Mouse (Mus musculus): ENCODE results near the gene Meis3. TPM values are rescaled to one million over a fixed set of nuclear protein-coding genes. Genes with fewer than 3 reads are reported as not detected.

The Meis3 gene
- polyA plus RNA-seq, 3 experiments from 2014 or later = 8.6 to 23.2 (median 20.8) TPM

DNA sequence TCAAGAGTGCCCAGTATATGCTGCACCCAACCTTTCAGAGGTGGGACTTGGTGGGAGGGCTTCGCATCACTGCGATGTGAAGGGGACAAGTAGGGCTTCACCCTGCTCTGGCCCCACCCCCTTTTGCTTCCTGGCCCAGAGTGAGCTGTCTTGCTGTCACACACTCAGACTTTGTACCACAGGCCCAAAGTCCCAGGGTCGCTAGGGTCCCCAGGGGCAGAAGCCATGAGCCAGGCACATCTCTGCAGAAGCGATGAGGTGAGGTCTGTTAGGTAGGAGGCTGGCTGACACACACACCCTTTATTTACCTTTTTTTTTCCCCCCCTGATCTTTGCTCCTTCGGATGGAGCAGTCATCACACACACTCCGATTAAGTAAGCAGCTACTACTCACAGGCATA, 38.3 kb downstream of the Meis3 start:
- ATAC-seq = no peak

DNA sequence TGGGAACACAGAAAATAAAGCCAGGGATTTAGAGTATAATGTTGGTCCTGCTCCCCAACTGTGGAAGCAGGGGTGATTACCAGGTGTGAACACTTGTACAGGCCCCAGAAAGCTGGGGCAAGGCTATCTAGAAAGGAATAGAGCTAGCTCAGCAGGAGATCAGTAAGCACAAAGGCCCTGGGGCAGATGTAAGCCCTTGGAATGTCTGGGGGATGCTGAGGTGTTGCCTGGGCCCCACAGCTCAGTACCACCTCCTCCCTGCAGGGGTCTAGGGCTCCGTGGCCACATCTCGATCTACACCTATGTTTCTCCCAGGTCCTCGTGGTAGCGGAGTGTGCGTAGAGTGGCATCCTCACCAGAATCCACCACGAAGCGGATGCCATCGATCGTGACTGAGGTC, 39.1 kb downstream of the Meis3 start:
- ATAC-seq = no peak

DNA sequence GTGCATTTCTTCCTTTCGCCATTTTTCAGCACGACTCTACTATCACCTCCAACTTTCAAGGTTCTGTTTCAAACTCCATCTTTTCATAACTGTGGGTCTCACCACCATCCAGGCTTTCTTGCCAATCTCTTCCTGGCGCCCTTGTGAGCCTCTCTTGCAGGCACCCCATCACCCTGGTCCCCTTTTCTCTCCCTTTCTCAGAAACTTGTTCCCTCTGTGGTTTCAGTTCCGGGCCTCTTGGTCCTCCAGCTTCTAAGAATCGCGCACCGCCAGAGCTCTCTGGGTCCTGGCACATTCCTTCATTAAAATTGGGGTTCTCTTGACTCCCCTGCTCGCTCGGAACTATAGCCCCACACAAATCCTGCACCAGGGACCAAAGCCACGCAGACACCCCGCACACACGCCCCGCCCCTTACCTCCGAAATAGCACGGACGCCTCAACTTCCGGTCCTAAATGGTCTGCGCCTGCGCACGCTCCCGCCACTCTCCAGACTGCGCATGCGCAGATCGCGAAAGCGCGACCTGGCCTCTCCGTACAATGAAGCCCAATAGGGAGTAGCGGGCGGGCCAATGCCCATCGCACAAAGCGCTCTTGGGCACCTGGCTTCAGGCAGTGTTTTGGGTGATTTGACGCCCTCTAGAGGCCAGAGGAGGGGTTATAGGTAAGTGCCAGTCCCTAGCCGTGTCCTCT, 46.8 kb downstream of the Meis3 start, which contains the start of gene Dhx34:
Gene Dhx34 (minus strand): TSS at position 456 of the 691 bp plus-strand sequence.
- ATAC-seq = peak; percentile 94

DNA sequence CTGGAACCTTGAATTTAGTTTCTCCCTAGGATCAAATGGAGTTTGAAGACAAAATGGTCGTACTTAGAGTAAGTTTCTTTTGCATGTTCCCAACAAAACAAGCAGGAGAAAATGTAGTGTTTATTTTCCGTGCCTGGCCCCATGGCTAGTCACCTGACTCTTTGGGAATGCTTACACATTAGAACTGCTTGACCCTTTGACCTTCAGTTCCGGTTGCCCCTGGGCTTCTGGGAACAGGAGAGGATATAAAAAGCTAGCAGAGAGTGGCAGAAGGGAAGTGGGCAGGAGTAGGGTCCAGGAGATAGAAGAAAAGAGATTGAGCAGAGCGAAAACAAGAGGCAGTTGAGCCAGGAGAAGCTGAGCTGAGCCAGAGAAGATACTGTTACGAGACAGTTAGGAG, 55.0 kb downstream of the Meis3 start:
- ATAC-seq = no peak

Other genes with a start within 250 kb of the Meis3 start
- 100 to 1,000 TPM; 272 to 320 (median 288) TPM for gene Nop53, start 229.0 kb upstream of the Meis3 start, polyA plus RNA-seq (2017; shearing (Covaris generic))
- under 1 TPM in 2 of 3 experiments, not detected in 1; 0.19 to 0.34 TPM for gene Ehd2, start 207.5 kb upstream of the Meis3 start, polyA plus RNA-seq (2017; shearing (Covaris generic))
- 1 to 10 TPM; 2.7 to 4.4 (median 4.2) TPM for gene Bicra, start 127.2 kb upstream of the Meis3 start, polyA plus RNA-seq (2017; shearing (Covaris generic))
- under 1 TPM in 1 of 3 experiments, not detected in 2; 0.07 TPM for gene Zfp541, start 113.3 kb upstream of the Meis3 start, polyA plus RNA-seq (2017; shearing (Covaris generic))
- gene Napa, start 76.6 kb upstream of the Meis3 start, polyA plus RNA-seq (2017; shearing (Covaris generic)) = 100 to 1,000 TPM; 191 to 298 (median 208) TPM
- 10 to 100 TPM; 18.7 to 23.5 (median 19.2) TPM for gene Kptn, start 55.2 kb upstream of the Meis3 start, polyA plus RNA-seq (2017; shearing (Covaris generic))
- gene Slc8a2, start 45.3 kb upstream of the Meis3 start, polyA plus RNA-seq (2017; shearing (Covaris generic)) = not detected
- 10 to 100 TPM in 2 of 3 experiments, 1 to 10 TPM in 1; 8.3 to 12.4 (median 11.4) TPM for gene Dhx34, start 46.9 kb downstream of the Meis3 start, polyA plus RNA-seq (2017; shearing (Covaris generic))
- under 1 TPM in 1 of 3 experiments, not detected in 2; 0.23 TPM for gene C5ar2, start 69.1 kb downstream of the Meis3 start, polyA plus RNA-seq (2017; shearing (Covaris generic))
- gene C5ar1, start 84.5 kb downstream of the Meis3 start, polyA plus RNA-seq (2017; shearing (Covaris generic)) = under 1 TPM in 1 of 3 experiments, not detected in 2; 0.21 TPM
- gene Inafm1, start 98.5 kb downstream of the Meis3 start, polyA plus RNA-seq (2017; shearing (Covaris generic)) = 1 to 10 TPM in 2 of 3 experiments, under 1 TPM in 1; 0.96 to 2.4 (median 2.3) TPM
- 10 to 100 TPM; 10.6 to 16.3 (median 11.5) TPM for gene Ccdc9, start 111.7 kb downstream of the Meis3 start, polyA plus RNA-seq (2017; shearing (Covaris generic))
- 1 to 10 TPM in 2 of 3 experiments, under 1 TPM in 1; 0.42 to 1.5 (median 1.2) TPM for gene Bbc3, start 133.3 kb downstream of the Meis3 start, polyA plus RNA-seq (2017; shearing (Covaris generic))
- 100 to 1,000 TPM in 1 of 3 experiments, 10 to 100 TPM in 2; 72.6 to 121 (median 77.7) TPM for gene Sae1, start 212.7 kb downstream of the Meis3 start, polyA plus RNA-seq (2017; shearing (Covaris generic))
- gene Zc3h4, start 225.8 kb downstream of the Meis3 start, polyA plus RNA-seq (2017; shearing (Covaris generic)) = 10 to 100 TPM; 13.1 to 20.1 (median 17.3) TPM

All from inflammation-experienced regulatory T-cells, adult 6 months (primary cell).